Comparison of ENCODE assay signal across 14 mouse cellular contexts in genomic region chr16:33523571-33523970, GRCm38 (mm10). TPM values are rescaled to one million over a fixed set of nuclear protein-coding genes. Genes with fewer than 3 reads are reported as not detected.
"Had no signal": no experiment of that assay in that cellular context is flagged by ENCODE, and none has a peak within 500 bp of the region (broad histone marks: within the 10 kb centered on the region; RNA-seq: fewer than 3 reads in every experiment).

No protein-coding gene starts in this region.

- H3K27ac ChIP-seq: limb, embryonic 13.5 days; liver, embryonic 14.5 days had no signal

- H3K36me3 ChIP-seq: limb, embryonic 13.5 days had no signal

- ATAC-seq: lung, postnatal 0 days; midbrain, embryonic 16.5 days had no signal

- DNase-seq: kidney, adult 18-20 months; kidney, postnatal 10 days; left cerebral cortex, postnatal 4 days; lung, adult 18-20 months; lung, postnatal 36 days; right cerebral cortex, adult 18-20 months; right cerebral cortex, postnatal 25 days; spleen, adult 18-20 months; thymus, postnatal 4 days had no signal

- H3K4me3 ChIP-seq: limb, embryonic 13.5 days had no signal

- H3K4me2 ChIP-seq: limb, embryonic 13.5 days had no signal

- H3K9ac ChIP-seq: limb, embryonic 13.5 days; liver, embryonic 14.5 days had no signal

- H3K27me3 ChIP-seq: limb, embryonic 13.5 days had no signal

RNA-seq across cellular contexts. Expression of gene Slc12a8, which starts 6.4 kb away (rescaled TPM):
- total RNA-seq: megakaryocyte progenitor cell, adult 5-6 weeks had no signal
